ENCODE assay signal across 18 mouse cellular contexts in the genomic region with DNA sequence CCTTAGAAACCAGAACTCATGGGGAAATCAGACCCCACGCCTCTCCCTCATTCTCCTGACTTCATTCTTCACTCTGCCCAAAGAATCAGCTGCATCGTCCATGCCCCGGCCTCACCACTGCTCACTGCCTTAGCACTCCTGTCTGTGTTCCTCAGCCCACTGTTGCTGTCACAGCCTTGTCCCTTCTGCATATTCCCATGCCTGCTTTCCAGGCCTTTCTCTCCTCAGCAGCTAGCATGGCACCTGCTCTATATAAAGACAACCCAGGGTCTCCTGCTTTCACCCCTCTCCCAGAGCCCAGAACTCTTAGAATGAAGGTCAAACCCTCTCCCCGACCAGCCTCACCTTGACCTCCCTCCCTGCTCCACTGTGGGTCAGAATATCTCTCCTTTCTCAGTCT. TPM values are rescaled to one million over a fixed set of nuclear protein-coding genes. Genes with fewer than 3 reads are reported as not detected.
DNase-seq lines count a peak whose midpoint lies in the region; TF ChIP-seq lines count a peak whose summit lies in the region.
"Had no signal": no experiment of that assay in that cellular context is flagged by ENCODE, and none has a peak within 500 bp of the region (broad histone marks: within the 10 kb centered on the region; RNA-seq: fewer than 3 reads in every experiment).

No protein-coding gene starts in this region.

- H3K27ac ChIP-seq in heart, embryonic 10.5 days = 0 out of 2 replicates have a peak overlapping the region, but pooled peaks have one; percentile 16
- no peak overlapping the region for H3K27ac ChIP-seq in heart, adult 2 months

- intact Hi-C loops in heart, adult 2 months (cut with DNase I) = no loop called here

- no peak for TF ChIP-seq CTCF in heart, adult 2 months (IDR thresholded peaks at IDR 0.05)

- H3K4me3 ChIP-seq in heart, embryonic 10.5 days = no peak overlapping the region
- no peak overlapping the region for H3K4me3 ChIP-seq in heart, adult 2 months

- no peak for TF ChIP-seq POLR2A in heart, adult 2 months (IDR thresholded peaks at IDR 0.05; ENCODE audit: insufficient read depth, low read depth, low read length)

- H3K9ac ChIP-seq in heart, adult 2 months (ENCODE audit: low read depth, low read length) = no peak overlapping the region

- H3K27me3 ChIP-seq in heart, embryonic 10.5 days (ENCODE audit: insufficient read depth, poor library complexity, severe bottlenecking) = no peaks in the 10 kb centered on the region
- no peaks in the 10 kb centered on the region for H3K27me3 ChIP-seq in heart, adult 2 months (ENCODE audit: control insufficient read depth, insufficient read depth, low read length)

- H3K4me1 ChIP-seq in heart, embryonic 10.5 days = peaks cover 43% of the 10 kb centered on the region
- H3K4me1 ChIP-seq in heart, adult 2 months (ENCODE audit: control insufficient read depth, insufficient read depth, low read length) = peaks cover 6% of the 10 kb centered on the region; the same call in 1 of the 2 replicates

- peak; percentile 63 for DNase-seq in heart, adult 11 months
- DNase-seq in heart, adult 8-10 months (ENCODE audit: low spot score) = no peak
- peak; percentile 59 for DNase-seq in heart, embryonic 10.5 days (ENCODE audit: low spot score)
- no peak for DNase-seq in heart, adult 2 months
- DNase-seq: adrenal gland, adult 2 months; adrenal gland, adult 8-10 months; adrenal gland, postnatal 10 days; adrenal gland, postnatal 14 days; adrenal gland, postnatal 25 days; adrenal gland, postnatal 36 days; B cell, adult 2 months; cerebellum, adult 11 months; cerebellum, adult 11-12 months; cerebellum, adult 18-20 months had no signal

- no peaks in the 10 kb centered on the region for H3K79me2 ChIP-seq in heart, adult 2 months (replicated peaks; ENCODE audit: control insufficient read depth, insufficient read depth, low read length)

- WGBS in heart, embryonic 10.5 days = 70% methylated on average over 4 of the region's 4 CpGs
- WGBS in heart, adult 2 months = 81% methylated on average over 4 of the region's 4 CpGs

- H3K9me3 ChIP-seq in heart, embryonic 10.5 days = no peaks in the 10 kb centered on the region

- H3K36me3 ChIP-seq in heart, embryonic 10.5 days = no peaks in the 10 kb centered on the region
- no peaks in the 10 kb centered on the region for H3K36me3 ChIP-seq in heart, adult 2 months (ENCODE audit: control insufficient read depth, insufficient read depth, low read length)
- H3K36me3 ChIP-seq: G1E had no signal

- TF ChIP-seq EP300 in heart, adult 2 months (IDR thresholded peaks at IDR 0.05; ENCODE audit: insufficient read depth, low read depth, low read length) = no peak

RNA-seq across cellular contexts. Expression of a gene that starts 15.5 kb away (rescaled TPM):
- total RNA-seq in heart, adult 8-10 months (2022) = under 1 TPM; 0.28 to 0.81 (median 0.38) TPM
- 0.16 and 0.85 TPM in 2 replicates for polyA plus RNA-seq in heart, embryonic 10.5 days (2016; fragmentation: Nextera tagmentation; extraction: Ambion mirVana)
- under 1 TPM; 0.34 to 0.98 TPM for total RNA-seq in heart, adult 2 months (2021)
- 0.64 and 1.1 TPM in 2 replicates for polyA plus RNA-seq in heart, adult 2 months (2012; rRNA removed)
- total RNA-seq: CH12.LX, G1E, MEL had no signal
- polyA plus RNA-seq: CD4-positive, CD25-positive, alpha-beta regulatory T cell, adult 4 months; G1E had no signal

Comparison
In these comparisons a context has a peak if more than half of its experiments do, and no peak if none do; other contexts are left out.
1. DNase-seq: peak in heart, adult 11 months (single experiment) and heart, embryonic 10.5 days (single experiment); none in heart, adult 8-10 months (single experiment) and heart, adult 2 months (0 of 2).